Mouse (Mus musculus): ENCODE data around the gene Gp1bb. TPM values are rescaled to one million over a fixed set of nuclear protein-coding genes. Genes with fewer than 3 reads are reported as not detected.

Gene Gp1bb
- polyA plus RNA-seq, 1 experiment from 2014 or later, result 0.92 TPM

- Histone ChIP-seq H3K27me3 (ENCODE audit: insufficient read depth, low read length) (peaks cover 7% of the 10 kb centered on the region; the same call in 1 of the 2 replicates), H3K9me3 (replicated peaks; ENCODE audit: low read length) (no peaks in the 10 kb centered on the region), H3K4me3 (replicated peaks; ENCODE audit: low read depth, low read length) (no peak overlapping the region), H3K4me2 (ENCODE audit: low read length) (no peak overlapping the region), H3K36me3 (ENCODE audit: insufficient read depth, low read length) (no peaks in the 10 kb centered on the region), H3K9ac (ENCODE audit: low read depth, low read length) (no peak overlapping the region), H3K4me1 (replicated peaks; ENCODE audit: insufficient read depth, low read length) (0 out of 2 replicates have a peak, but pooled peaks cover under 1% of the 10 kb centered on the region), H3K27ac (no peak overlapping the region)
- WGBS, result 38% methylated on average over 13 of the region's 13 CpGs
- ATAC-seq (replicated peaks; ENCODE audit: low FRiP score, low read depth), result no peak; the same call in 1 of the 2 replicates
- TF ChIP-seq CTCF (IDR thresholded peaks at IDR 0.05; ENCODE audit: low read depth), result no peak
- DNase-seq (ENCODE audit: low spot score), result no peak
Observed at GRCm38 (mm10) chr16:18611752-18612151, 10.5 kb downstream of the Gp1bb start.

- Histone ChIP-seq H3K9me3 (replicated peaks; ENCODE audit: low read length) (no peaks in the 10 kb centered on the region), H3K4me3 (replicated peaks; ENCODE audit: low read depth, low read length) (no peak overlapping the region), H3K4me2 (ENCODE audit: low read length) (no peak overlapping the region), H3K9ac (ENCODE audit: low read depth, low read length) (no peak overlapping the region), H3K36me3 (ENCODE audit: insufficient read depth, low read length) (no peaks in the 10 kb centered on the region), H3K27me3 (ENCODE audit: insufficient read depth, low read length) (peaks cover 7% of the 10 kb centered on the region; the same call in 1 of the 2 replicates), H3K4me1 (replicated peaks; ENCODE audit: insufficient read depth, low read length) (0 out of 2 replicates have a peak, but pooled peaks cover 1% of the 10 kb centered on the region), H3K27ac (no peak overlapping the region)
- no peak for DNase-seq (ENCODE audit: low spot score)
- TF ChIP-seq CTCF (IDR thresholded peaks at IDR 0.05; ENCODE audit: low read depth), result no peak
- 50% methylated on average over 2 of the region's 2 CpGs for WGBS
- ATAC-seq (replicated peaks; ENCODE audit: low FRiP score, low read depth), result no peak
Observed at GRCm38 (mm10) chr16:18609099-18609498, 13.1 kb downstream of the Gp1bb start.

- Histone ChIP-seq H3K27me3 (ENCODE audit: insufficient read depth, low read length) (peaks cover 7% of the 10 kb centered on the region; the same call in 1 of the 2 replicates), H3K9me3 (replicated peaks; ENCODE audit: low read length) (no peaks in the 10 kb centered on the region), H3K36me3 (ENCODE audit: insufficient read depth, low read length) (no peaks in the 10 kb centered on the region), H3K9ac (ENCODE audit: low read depth, low read length) (no peak overlapping the region), H3K4me3 (replicated peaks; ENCODE audit: low read depth, low read length) (no peak overlapping the region), H3K27ac (no peak overlapping the region), H3K4me2 (ENCODE audit: low read length) (peak overlapping the region; percentile 34; the same call in 1 of the 2 replicates), H3K4me1 (replicated peaks; ENCODE audit: insufficient read depth, low read length) (0 out of 2 replicates have a peak, but pooled peaks cover 2% of the 10 kb centered on the region)
- TF ChIP-seq CTCF (IDR thresholded peaks at IDR 0.05; ENCODE audit: low read depth), result no peak
- DNase-seq (ENCODE audit: low spot score) (peak; percentile 70), ATAC-seq (replicated peaks; ENCODE audit: low FRiP score, low read depth) (no peak)
- 11% methylated on average over 11 of the region's 11 CpGs for WGBS
Observed at GRCm38 (mm10) chr16:18608226-18608625, 14.0 kb downstream of the Gp1bb start.

GRCm38 (mm10) chr16:18605705-18606104 is 16.5 kb downstream of the Gp1bb start:
- Histone ChIP-seq H3K9ac (ENCODE audit: low read depth, low read length) (no peak overlapping the region), H3K27me3 (ENCODE audit: insufficient read depth, low read length) (peaks cover 3% of the 10 kb centered on the region; the same call in 1 of the 2 replicates), H3K4me3 (replicated peaks; ENCODE audit: low read depth, low read length) (no peak overlapping the region), H3K36me3 (ENCODE audit: insufficient read depth, low read length) (no peaks in the 10 kb centered on the region), H3K9me3 (replicated peaks; ENCODE audit: low read length) (no peaks in the 10 kb centered on the region), H3K4me1 (replicated peaks; ENCODE audit: insufficient read depth, low read length) (0 out of 2 replicates have a peak, but pooled peaks cover 2% of the 10 kb centered on the region), H3K4me2 (ENCODE audit: low read length) (no peak overlapping the region), H3K27ac (no peak overlapping the region)
- ATAC-seq (replicated peaks; ENCODE audit: low FRiP score, low read depth) (no peak), DNase-seq (ENCODE audit: low spot score) (no peak)
- no peak for TF ChIP-seq CTCF (IDR thresholded peaks at IDR 0.05; ENCODE audit: low read depth)
- 87% methylated on average over 5 of the region's 5 CpGs for WGBS

GRCm38 (mm10) chr16:18604267-18604701 is 17.9 kb downstream of the Gp1bb start:
- WGBS, result 42% methylated on average over 8 of the region's 8 CpGs
- Histone ChIP-seq H3K27ac (no peak overlapping the region), H3K4me3 (replicated peaks; ENCODE audit: low read depth, low read length) (no peak overlapping the region), H3K9me3 (replicated peaks; ENCODE audit: low read length) (no peaks in the 10 kb centered on the region), H3K36me3 (ENCODE audit: insufficient read depth, low read length) (no peaks in the 10 kb centered on the region), H3K4me1 (replicated peaks; ENCODE audit: insufficient read depth, low read length) (0 out of 2 replicates have a peak, but pooled peaks cover 2% of the 10 kb centered on the region), H3K9ac (ENCODE audit: low read depth, low read length) (0 out of 2 replicates have a peak overlapping the region, but pooled peaks have one; percentile 10), H3K27me3 (ENCODE audit: insufficient read depth, low read length) (no peaks in the 10 kb centered on the region), H3K4me2 (ENCODE audit: low read length) (no peak overlapping the region)
- TF ChIP-seq CTCF (IDR thresholded peaks at IDR 0.05; ENCODE audit: low read depth), result no peak
- DNase-seq (ENCODE audit: low spot score) (peak; percentile 45), ATAC-seq (replicated peaks; ENCODE audit: low FRiP score, low read depth) (peak; percentile 82)

- Histone ChIP-seq H3K27ac (no peak overlapping the region), H3K4me2 (ENCODE audit: low read length) (no peak overlapping the region), H3K9ac (ENCODE audit: low read depth, low read length) (no peak overlapping the region), H3K36me3 (ENCODE audit: insufficient read depth, low read length) (no peaks in the 10 kb centered on the region), H3K4me1 (replicated peaks; ENCODE audit: insufficient read depth, low read length) (0 out of 2 replicates have a peak, but pooled peaks cover 2% of the 10 kb centered on the region), H3K4me3 (replicated peaks; ENCODE audit: low read depth, low read length) (no peak overlapping the region), H3K9me3 (replicated peaks; ENCODE audit: low read length) (no peaks in the 10 kb centered on the region), H3K27me3 (ENCODE audit: insufficient read depth, low read length) (0 out of 2 replicates have a peak, but pooled peaks cover 2% of the 10 kb centered on the region)
- ATAC-seq (replicated peaks; ENCODE audit: low FRiP score, low read depth) (0 out of 2 replicates have a peak, but pooled peaks have one; percentile 29), DNase-seq (ENCODE audit: low spot score) (no peak)
- no peak for TF ChIP-seq CTCF (IDR thresholded peaks at IDR 0.05; ENCODE audit: low read depth)
- 50% methylated on average over 7 of the region's 7 CpGs for WGBS
Observed at GRCm38 (mm10) chr16:18601447-18601846, 20.8 kb downstream of the Gp1bb start.

Data from kidney, postnatal 0 days (tissue).